Mouse (Mus musculus): ENCODE data around the gene Fancd2. TPM values are rescaled to one million over a fixed set of nuclear protein-coding genes. Genes with fewer than 3 reads are reported as not detected.
A peak's percentile ranks its signal among the peaks of the same experiment; 100 is the strongest.

The Fancd2 gene
- polyA plus RNA-seq, 1 experiment from 2014 or later: 18.8 TPM

- ATAC-seq (ENCODE audit: low FRiP score): no peak
- Histone ChIP-seq H3K4me3 (replicated peaks) (no peak within 1 kb of the TSS), H3K9me3 (no peaks in the 10 kb centered on the region), H3K9ac (0 out of 2 replicates have a peak within 1 kb of the TSS, but pooled peaks have one; percentile 33), H3K4me2 (peak within 1 kb of the TSS; percentile 29), H3K27me3 (no peaks in the 10 kb centered on the region), H3K36me3 (replicated peaks) (0 out of 2 replicates have a peak, but pooled peaks cover 2% of the 10 kb centered on the region), H3K27ac (no peak within 1 kb of the TSS), H3K4me1 (peaks cover 13% of the 10 kb centered on the region)
- WGBS: 38% methylated on average over 23 of the region's 23 CpGs
Observed at GRCm38 (mm10) chr6:113600543-113601139, 69.2 kb downstream of the Fancd2 start, which contains the start of gene Fancd2os. TSS of gene Fancd2os (minus strand) at chr6:113600715.

- Histone ChIP-seq H3K4me1 (peaks cover 26% of the 10 kb centered on the region), H3K4me2 (no peak overlapping the region), H3K27me3 (no peaks in the 10 kb centered on the region), H3K36me3 (replicated peaks) (peaks cover 5% of the 10 kb centered on the region; the same call in 1 of the 2 replicates), H3K27ac (no peak overlapping the region), H3K9ac (no peak overlapping the region), H3K9me3 (no peaks in the 10 kb centered on the region), H3K4me3 (replicated peaks) (no peak overlapping the region)
- WGBS: 95% methylated on average over 6 of the region's 6 CpGs
- ATAC-seq (ENCODE audit: low FRiP score): no peak
Observed at GRCm38 (mm10) chr6:113602821-113603220, 71.3 kb downstream of the Fancd2 start.

GRCm38 (mm10) chr6:113603993-113604392 is 72.5 kb downstream of the Fancd2 start:
- WGBS: 51% methylated on average over 12 of the region's 12 CpGs
- H3K27me3 ChIP-seq: no peaks in the 10 kb centered on the region
- no peak for ATAC-seq (ENCODE audit: low FRiP score)
- no peak overlapping the region for H3K27ac ChIP-seq
- peak overlapping the region; percentile 91 for H3K4me2 ChIP-seq
- no peaks in the 10 kb centered on the region for H3K9me3 ChIP-seq
- peak overlapping the region; percentile 89; the same call in 1 of the 2 replicates for H3K9ac ChIP-seq
- peaks cover 5% of the 10 kb centered on the region; the same call in 1 of the 2 replicates for H3K36me3 ChIP-seq (replicated peaks)
- peaks cover 26% of the 10 kb centered on the region for H3K4me1 ChIP-seq
- H3K4me3 ChIP-seq (replicated peaks): peak overlapping the region; percentile 95

GRCm38 (mm10) chr6:113604432-113605223 is 73.1 kb downstream of the Fancd2 start, which contains the start of gene Brk1:
TSS of gene Brk1 (plus strand) at chr6:113604772.
- H3K4me1 ChIP-seq: peaks cover 26% of the 10 kb centered on the region
- peak; percentile 96 for ATAC-seq (ENCODE audit: low FRiP score)
- WGBS: under 1% methylated on average over 63 of the region's 65 CpGs
- H3K27ac ChIP-seq: peak within 1 kb of the TSS; percentile 62
- H3K27me3 ChIP-seq: no peaks in the 10 kb centered on the region
- H3K4me2 ChIP-seq: peak within 1 kb of the TSS; percentile 91
- H3K9me3 ChIP-seq: no peaks in the 10 kb centered on the region
- H3K4me3 ChIP-seq (replicated peaks): peak within 1 kb of the TSS; percentile 95
- peaks cover 5% of the 10 kb centered on the region; the same call in 1 of the 2 replicates for H3K36me3 ChIP-seq (replicated peaks)
- H3K9ac ChIP-seq: peak within 1 kb of the TSS; percentile 89

- Histone ChIP-seq H3K36me3 (replicated peaks) (peaks cover 7% of the 10 kb centered on the region; the same call in 1 of the 2 replicates), H3K9ac (peak overlapping the region; percentile 89), H3K27me3 (no peaks in the 10 kb centered on the region), H3K4me2 (peak overlapping the region; percentile 91), H3K27ac (peak overlapping the region; percentile 62; the same call in 1 of the 2 replicates), H3K4me1 (peaks cover 25% of the 10 kb centered on the region), H3K4me3 (replicated peaks) (peak overlapping the region; percentile 95), H3K9me3 (no peaks in the 10 kb centered on the region)
- WGBS: 5% methylated on average over 10 of the region's 10 CpGs
- no peak for ATAC-seq (ENCODE audit: low FRiP score)
Observed at GRCm38 (mm10) chr6:113605224-113605545, 73.7 kb downstream of the Fancd2 start.

- 87% methylated on average over 6 of the region's 6 CpGs for WGBS
Observed at GRCm38 (mm10) chr6:113608871-113609270, 77.4 kb downstream of the Fancd2 start.

GRCm38 (mm10) chr6:113609293-113609692 is 77.8 kb downstream of the Fancd2 start:
- Histone ChIP-seq H3K4me3 (replicated peaks) (no peak overlapping the region), H3K36me3 (replicated peaks) (peaks cover 39% of the 10 kb centered on the region), H3K4me2 (no peak overlapping the region), H3K9me3 (no peaks in the 10 kb centered on the region), H3K27me3 (no peaks in the 10 kb centered on the region), H3K4me1 (peaks cover 18% of the 10 kb centered on the region), H3K9ac (no peak overlapping the region), H3K27ac (no peak overlapping the region)
- ATAC-seq (ENCODE audit: low FRiP score): no peak
- WGBS: 96% methylated on average over 7 of the region's 7 CpGs

More at GRCm38 (mm10) chr6:113608871-113609270, 77.4 kb downstream of the Fancd2 start:
- no peak overlapping the region for H3K4me3 ChIP-seq (replicated peaks)
- H3K9me3 ChIP-seq: no peaks in the 10 kb centered on the region
- peaks cover 35% of the 10 kb centered on the region for H3K36me3 ChIP-seq (replicated peaks)
- H3K4me1 ChIP-seq: peaks cover 18% of the 10 kb centered on the region
- ATAC-seq (ENCODE audit: low FRiP score): no peak
- H3K4me2 ChIP-seq: no peak overlapping the region
- H3K27ac ChIP-seq: no peak overlapping the region
- no peaks in the 10 kb centered on the region for H3K27me3 ChIP-seq
- H3K9ac ChIP-seq: no peak overlapping the region

GRCm38 (mm10) chr6:113612258-113612969 is 80.9 kb downstream of the Fancd2 start:
- H3K9ac ChIP-seq: no peak overlapping the region
- no peaks in the 10 kb centered on the region for H3K27me3 ChIP-seq
- H3K4me2 ChIP-seq: no peak overlapping the region
- H3K4me3 ChIP-seq (replicated peaks): no peak overlapping the region
- H3K9me3 ChIP-seq: no peaks in the 10 kb centered on the region
- H3K4me1 ChIP-seq: no peaks in the 10 kb centered on the region
- H3K27ac ChIP-seq: no peak overlapping the region
- 96% methylated on average over 8 of the region's 8 CpGs for WGBS
- peaks cover 65% of the 10 kb centered on the region for H3K36me3 ChIP-seq (replicated peaks)
- ATAC-seq (ENCODE audit: low FRiP score): no peak

- Histone ChIP-seq H3K9ac (no peak overlapping the region), H3K36me3 (replicated peaks) (peaks cover 71% of the 10 kb centered on the region), H3K27me3 (no peaks in the 10 kb centered on the region), H3K27ac (no peak overlapping the region), H3K4me2 (no peak overlapping the region), H3K4me1 (no peaks in the 10 kb centered on the region), H3K4me3 (replicated peaks) (no peak overlapping the region), H3K9me3 (no peaks in the 10 kb centered on the region)
- no peak for ATAC-seq (ENCODE audit: low FRiP score)
- WGBS: 96% methylated on average over 7 of the region's 7 CpGs
Observed at GRCm38 (mm10) chr6:113614152-113614551, 82.7 kb downstream of the Fancd2 start.

- no peak for ATAC-seq (ENCODE audit: low FRiP score)
- Histone ChIP-seq H3K4me1 (no peaks in the 10 kb centered on the region), H3K4me3 (replicated peaks) (no peak overlapping the region), H3K27ac (no peak overlapping the region), H3K9ac (no peak overlapping the region), H3K9me3 (no peaks in the 10 kb centered on the region), H3K27me3 (no peaks in the 10 kb centered on the region), H3K4me2 (no peak overlapping the region), H3K36me3 (replicated peaks) (peaks cover 71% of the 10 kb centered on the region)
- 98% methylated on average over 8 of the region's 8 CpGs for WGBS
Observed at GRCm38 (mm10) chr6:113614997-113615396, 83.5 kb downstream of the Fancd2 start.

- ATAC-seq (ENCODE audit: low FRiP score): no peak
- no peaks in the 10 kb centered on the region for H3K4me1 ChIP-seq
- no peak overlapping the region for H3K9ac ChIP-seq
- WGBS: 95% methylated on average over 4 of the region's 4 CpGs
- no peak overlapping the region for H3K4me2 ChIP-seq
- no peaks in the 10 kb centered on the region for H3K9me3 ChIP-seq
- H3K27me3 ChIP-seq: no peaks in the 10 kb centered on the region
- H3K4me3 ChIP-seq (replicated peaks): no peak overlapping the region
- H3K36me3 ChIP-seq (replicated peaks): peaks cover 67% of the 10 kb centered on the region
- no peak overlapping the region for H3K27ac ChIP-seq
Observed at GRCm38 (mm10) chr6:113615489-113615888, 84.0 kb downstream of the Fancd2 start.

- Histone ChIP-seq H3K27me3 (no peaks in the 10 kb centered on the region), H3K9ac (no peak overlapping the region), H3K9me3 (no peaks in the 10 kb centered on the region), H3K36me3 (replicated peaks) (peaks cover 16% of the 10 kb centered on the region), H3K4me1 (peaks cover 19% of the 10 kb centered on the region), H3K4me2 (peak overlapping the region; percentile 55), H3K27ac (no peak overlapping the region), H3K4me3 (replicated peaks) (peak overlapping the region; percentile 73)
- peak; percentile 7; the same call in 1 of the 2 replicates for ATAC-seq (ENCODE audit: low FRiP score)
- WGBS: 70% methylated on average over 5 of the region's 5 CpGs
Observed at GRCm38 (mm10) chr6:113623386-113623785, 91.9 kb downstream of the Fancd2 start.

Data from forebrain, embryonic 12.5 days (tissue).